Mouse (Mus musculus): Measurements from ENCODE around the gene Trim2. TPM values are rescaled to one million over a fixed set of nuclear protein-coding genes. Genes with fewer than 3 reads are reported as not detected.

Trim2 gene
- polyA plus RNA-seq, 1 experiment from 2014 or later = 121 TPM

- H3K4me1 ChIP-seq = peaks cover 46% of the 10 kb centered on the region
- no peaks in the 10 kb centered on the region for H3K9me3 ChIP-seq (replicated peaks)
- no peak for ATAC-seq (ENCODE audit: low FRiP score)
- H3K27me3 ChIP-seq = 0 out of 2 replicates have a peak, but pooled peaks cover 3% of the 10 kb centered on the region
- peak overlapping the region; percentile 44; the same call in 1 of the 2 replicates for H3K4me3 ChIP-seq
- WGBS = 77% methylated on average over 4 of the region's 4 CpGs
- peak overlapping the region; percentile 48; the same call in 1 of the 2 replicates for H3K27ac ChIP-seq
- H3K4me2 ChIP-seq (replicated peaks) = peak overlapping the region; percentile 60
- 0 out of 2 replicates have a peak overlapping the region, but pooled peaks have one; percentile 50 for H3K9ac ChIP-seq
- 0 out of 2 replicates have a peak, but pooled peaks cover 7% of the 10 kb centered on the region for H3K36me3 ChIP-seq
These were observed 5.0 kb downstream of the Trim2 start for GRCm38 (mm10) chr3:84301674-84302073.

GRCm38 (mm10) chr3:84298186-84298585 lies 8.5 kb downstream of the Trim2 start:
- Histone ChIP-seq H3K27me3 (no peaks in the 10 kb centered on the region), H3K27ac (no peak overlapping the region), H3K36me3 (0 out of 2 replicates have a peak, but pooled peaks cover 7% of the 10 kb centered on the region), H3K4me1 (peaks cover 22% of the 10 kb centered on the region), H3K9ac (no peak overlapping the region), H3K9me3 (replicated peaks) (no peaks in the 10 kb centered on the region), H3K4me3 (no peak overlapping the region), H3K4me2 (replicated peaks) (no peak overlapping the region)
- no peak for ATAC-seq (ENCODE audit: low FRiP score)
- WGBS = 64% methylated on average over 3 of the region's 3 CpGs

GRCm38 (mm10) chr3:84296676-84297075 lies 10.0 kb downstream of the Trim2 start:
- H3K4me3 ChIP-seq = no peak overlapping the region
- no peak overlapping the region for H3K4me2 ChIP-seq (replicated peaks)
- no peaks in the 10 kb centered on the region for H3K9me3 ChIP-seq (replicated peaks)
- no peak for ATAC-seq (ENCODE audit: low FRiP score)
- 0 out of 2 replicates have a peak, but pooled peaks cover 7% of the 10 kb centered on the region for H3K36me3 ChIP-seq
- H3K9ac ChIP-seq = no peak overlapping the region
- H3K4me1 ChIP-seq = peaks cover 17% of the 10 kb centered on the region
- WGBS = 53% methylated on average over 2 of the region's 2 CpGs
- no peak overlapping the region for H3K27ac ChIP-seq
- H3K27me3 ChIP-seq = no peaks in the 10 kb centered on the region

- Histone ChIP-seq H3K4me1 (peaks cover 16% of the 10 kb centered on the region), H3K27me3 (no peaks in the 10 kb centered on the region), H3K36me3 (0 out of 2 replicates have a peak, but pooled peaks cover 7% of the 10 kb centered on the region), H3K9me3 (replicated peaks) (no peaks in the 10 kb centered on the region), H3K9ac (no peak overlapping the region), H3K27ac (no peak overlapping the region), H3K4me3 (no peak overlapping the region), H3K4me2 (replicated peaks) (no peak overlapping the region)
- 56% methylated on average over 9 of the region's 9 CpGs for WGBS
- ATAC-seq (ENCODE audit: low FRiP score) = no peak
These were observed 11.9 kb downstream of the Trim2 start for GRCm38 (mm10) chr3:84294734-84295133.

GRCm38 (mm10) chr3:84293666-84294595 lies 12.7 kb downstream of the Trim2 start:
- H3K9me3 ChIP-seq (replicated peaks) = no peaks in the 10 kb centered on the region
- no peak for ATAC-seq (ENCODE audit: low FRiP score)
- H3K9ac ChIP-seq = no peak overlapping the region
- H3K4me1 ChIP-seq = peaks cover 16% of the 10 kb centered on the region
- no peak overlapping the region for H3K4me2 ChIP-seq (replicated peaks)
- H3K4me3 ChIP-seq = no peak overlapping the region
- 75% methylated on average over 13 of the region's 13 CpGs for WGBS
- peak overlapping the region; percentile 55 for H3K27ac ChIP-seq
- H3K27me3 ChIP-seq = no peaks in the 10 kb centered on the region
- 0 out of 2 replicates have a peak, but pooled peaks cover 1% of the 10 kb centered on the region for H3K36me3 ChIP-seq

- Histone ChIP-seq H3K4me2 (replicated peaks) (no peak overlapping the region), H3K9me3 (replicated peaks) (no peaks in the 10 kb centered on the region), H3K4me1 (peaks cover 16% of the 10 kb centered on the region), H3K27me3 (no peaks in the 10 kb centered on the region), H3K9ac (no peak overlapping the region), H3K27ac (0 out of 2 replicates have a peak overlapping the region, but pooled peaks have one; percentile 13), H3K4me3 (no peak overlapping the region), H3K36me3 (no peaks in the 10 kb centered on the region)
- WGBS = 79% methylated on average over 5 of the region's 5 CpGs
- ATAC-seq (ENCODE audit: low FRiP score) = 0 out of 2 replicates have a peak, but pooled peaks have one; percentile 24
These were observed 14.4 kb downstream of the Trim2 start for GRCm38 (mm10) chr3:84292238-84292637.

GRCm38 (mm10) chr3:84288931-84289330 lies 17.7 kb downstream of the Trim2 start:
- H3K9me3 ChIP-seq (replicated peaks) = no peaks in the 10 kb centered on the region
- no peak overlapping the region for H3K27ac ChIP-seq
- H3K27me3 ChIP-seq = no peaks in the 10 kb centered on the region
- H3K4me1 ChIP-seq = peaks cover 26% of the 10 kb centered on the region
- no peak overlapping the region for H3K4me2 ChIP-seq (replicated peaks)
- H3K4me3 ChIP-seq = no peak overlapping the region
- no peak for ATAC-seq (ENCODE audit: low FRiP score)
- H3K9ac ChIP-seq = no peak overlapping the region
- WGBS = 82% methylated on average over 4 of the region's 4 CpGs
- no peaks in the 10 kb centered on the region for H3K36me3 ChIP-seq

- no peaks in the 10 kb centered on the region for H3K36me3 ChIP-seq
- ATAC-seq (ENCODE audit: low FRiP score) = no peak
- H3K4me2 ChIP-seq (replicated peaks) = no peak overlapping the region
- H3K9me3 ChIP-seq (replicated peaks) = no peaks in the 10 kb centered on the region
- no peak overlapping the region for H3K9ac ChIP-seq
- H3K4me1 ChIP-seq = peaks cover 29% of the 10 kb centered on the region
- no peaks in the 10 kb centered on the region for H3K27me3 ChIP-seq
- H3K4me3 ChIP-seq = no peak overlapping the region
- no peak overlapping the region for H3K27ac ChIP-seq
- 78% methylated on average over 2 of the region's 3 CpGs for WGBS
These were observed 19.4 kb downstream of the Trim2 start for GRCm38 (mm10) chr3:84287256-84287655.

GRCm38 (mm10) chr3:84286311-84286710 lies 20.4 kb downstream of the Trim2 start:
- H3K27me3 ChIP-seq = no peaks in the 10 kb centered on the region
- no peak overlapping the region for H3K4me3 ChIP-seq
- 80% methylated on average over 5 of the region's 5 CpGs for WGBS
- H3K9ac ChIP-seq = no peak overlapping the region
- ATAC-seq (ENCODE audit: low FRiP score) = no peak
- H3K9me3 ChIP-seq (replicated peaks) = no peaks in the 10 kb centered on the region
- H3K36me3 ChIP-seq = no peaks in the 10 kb centered on the region
- H3K27ac ChIP-seq = no peak overlapping the region
- no peak overlapping the region for H3K4me2 ChIP-seq (replicated peaks)
- H3K4me1 ChIP-seq = peaks cover 30% of the 10 kb centered on the region

- 69% methylated on average over 3 of the region's 3 CpGs for WGBS
- H3K27ac ChIP-seq = peak overlapping the region; percentile 12; the same call in 1 of the 2 replicates
- peaks cover 42% of the 10 kb centered on the region for H3K4me1 ChIP-seq
- no peaks in the 10 kb centered on the region for H3K9me3 ChIP-seq (replicated peaks)
- H3K36me3 ChIP-seq = no peaks in the 10 kb centered on the region
- H3K4me3 ChIP-seq = no peak overlapping the region
- no peak overlapping the region for H3K9ac ChIP-seq
- no peak overlapping the region for H3K4me2 ChIP-seq (replicated peaks)
- H3K27me3 ChIP-seq = no peaks in the 10 kb centered on the region
- ATAC-seq (ENCODE audit: low FRiP score) = no peak
These were observed 21.9 kb downstream of the Trim2 start for GRCm38 (mm10) chr3:84284796-84285195.

GRCm38 (mm10) chr3:84283524-84283923 lies 23.2 kb downstream of the Trim2 start:
- no peak overlapping the region; the same call in 1 of the 2 replicates for H3K27ac ChIP-seq
- no peaks in the 10 kb centered on the region for H3K9me3 ChIP-seq (replicated peaks)
- 70% methylated on average over 8 of the region's 8 CpGs for WGBS
- peaks cover 42% of the 10 kb centered on the region for H3K4me1 ChIP-seq
- no peaks in the 10 kb centered on the region for H3K36me3 ChIP-seq
- no peak for ATAC-seq (ENCODE audit: low FRiP score)
- no peak overlapping the region for H3K9ac ChIP-seq
- H3K27me3 ChIP-seq = no peaks in the 10 kb centered on the region
- no peak overlapping the region for H3K4me2 ChIP-seq (replicated peaks)
- no peak overlapping the region for H3K4me3 ChIP-seq

- peak; percentile 72 for ATAC-seq (ENCODE audit: low FRiP score)
- Histone ChIP-seq H3K27ac (peak overlapping the region; percentile 64; the same call in 1 of the 2 replicates), H3K4me2 (replicated peaks) (0 out of 2 replicates have a peak overlapping the region, but pooled peaks have one; percentile 11), H3K27me3 (no peaks in the 10 kb centered on the region), H3K9me3 (replicated peaks) (no peaks in the 10 kb centered on the region), H3K4me1 (peaks cover 45% of the 10 kb centered on the region), H3K9ac (no peak overlapping the region), H3K4me3 (no peak overlapping the region), H3K36me3 (no peaks in the 10 kb centered on the region)
- 27% methylated on average over 10 of the region's 10 CpGs for WGBS
These were observed 24.7 kb downstream of the Trim2 start for GRCm38 (mm10) chr3:84281936-84282371.
